Mouse (Mus musculus): ENCODE data around the gene Iyd. TPM values are rescaled to one million over a fixed set of nuclear protein-coding genes. Genes with fewer than 3 reads are reported as not detected.
"Not testable (repeated sequence)": the region's sequence is repeated elsewhere in the genome, so short reads cannot be mapped to it uniquely, and the experiment has no call there.

Gene Iyd
- polyA plus RNA-seq (2011; ENCODE audit: insufficient read depth, insufficient read length, low replicate concordance, missing spikeins), result not detected in 2 replicates

- no peak for TF ChIP-seq CTCF (IDR thresholded peaks at IDR 0.05; ENCODE audit: control insufficient read depth, insufficient read depth, low read length)
- no peak for TF ChIP-seq POLR2A (IDR thresholded peaks at IDR 0.05; ENCODE audit: borderline replicate concordance, control insufficient read depth, low read depth, low read length)
- H3K4me3 ChIP-seq (replicated peaks; ENCODE audit: control insufficient read depth, low read depth, low read length), result no peak within 1 kb of the TSS
- WGBS, result 82% methylated on average over 16 of the region's 16 CpGs
Observed at GRCm38 (mm10) chr10:3540003-3540827, at the start of gene Iyd. Gene Iyd, plus strand, starts transcription at chr10:3540240.

GRCm38 (mm10) chr10:3496791-3497190, 43.2 kb upstream of the Iyd start:
- Histone ChIP-seq H3K4me1 (ENCODE audit: control insufficient read depth, insufficient read depth, low read length) (no peaks in the 10 kb centered on the region), H3K27ac (ENCODE audit: control insufficient read depth, insufficient read depth, low read depth, low read length, poor library complexity) (no peak overlapping the region), H3K4me3 (replicated peaks; ENCODE audit: control insufficient read depth, low read depth, low read length) (no peak overlapping the region)
- TF ChIP-seq CTCF (IDR thresholded peaks at IDR 0.05; ENCODE audit: control insufficient read depth, insufficient read depth, low read length) (no peak), POLR2A (IDR thresholded peaks at IDR 0.05; ENCODE audit: borderline replicate concordance, control insufficient read depth, low read depth, low read length) (no peak)
- 75% methylated on average over 2 of the region's 2 CpGs for WGBS

More at GRCm38 (mm10) chr10:3540003-3540827, at the start of gene Iyd:
- Histone ChIP-seq H3K27ac (ENCODE audit: control insufficient read depth, insufficient read depth, low read depth, low read length, poor library complexity) (no peak within 1 kb of the TSS), H3K4me1 (ENCODE audit: control insufficient read depth, insufficient read depth, low read length) (no peaks in the 10 kb centered on the region)

- H3K4me1 ChIP-seq (ENCODE audit: control insufficient read depth, insufficient read depth, low read length); H3K27ac ChIP-seq (ENCODE audit: control insufficient read depth, insufficient read depth, low read depth, low read length, poor library complexity); H3K4me3 ChIP-seq (replicated peaks; ENCODE audit: control insufficient read depth, low read depth, low read length): not testable (repeated sequence)
- WGBS, result 82% methylated on average over 6 of the region's 6 CpGs
Observed at GRCm38 (mm10) chr10:3500846-3501245, 39.2 kb upstream of the Iyd start.

- TF ChIP-seq POLR2A (IDR thresholded peaks at IDR 0.05; ENCODE audit: borderline replicate concordance, control insufficient read depth, low read depth, low read length) (no peak), CTCF (IDR thresholded peaks at IDR 0.05; ENCODE audit: control insufficient read depth, insufficient read depth, low read length) (no peak)
Observed at GRCm38 (mm10) chr10:3507484-3508221, 32.4 kb upstream of the Iyd start.

GRCm38 (mm10) chr10:3508222-3508588, 31.8 kb upstream of the Iyd start:
- H3K27ac ChIP-seq (ENCODE audit: control insufficient read depth, insufficient read depth, low read depth, low read length, poor library complexity), result no peak overlapping the region
- no peaks in the 10 kb centered on the region for H3K4me1 ChIP-seq (ENCODE audit: control insufficient read depth, insufficient read depth, low read length)
- no peak for TF ChIP-seq POLR2A (IDR thresholded peaks at IDR 0.05; ENCODE audit: borderline replicate concordance, control insufficient read depth, low read depth, low read length)
- no peak for TF ChIP-seq CTCF (IDR thresholded peaks at IDR 0.05; ENCODE audit: control insufficient read depth, insufficient read depth, low read length)
- 67% methylated on average over 2 of the region's 2 CpGs for WGBS
- H3K4me3 ChIP-seq (replicated peaks; ENCODE audit: control insufficient read depth, low read depth, low read length), result no peak overlapping the region

More at GRCm38 (mm10) chr10:3507484-3508221, 32.4 kb upstream of the Iyd start:
- Histone ChIP-seq H3K4me3 (replicated peaks; ENCODE audit: control insufficient read depth, low read depth, low read length) (no peak overlapping the region), H3K27ac (ENCODE audit: control insufficient read depth, insufficient read depth, low read depth, low read length, poor library complexity) (no peak overlapping the region), H3K4me1 (ENCODE audit: control insufficient read depth, insufficient read depth, low read length) (no peaks in the 10 kb centered on the region)
- WGBS, result 50% methylated on average over 8 of the region's 8 CpGs

- WGBS, result 72% methylated on average over 2 of the region's 2 CpGs
Observed at GRCm38 (mm10) chr10:3508746-3509145, 31.3 kb upstream of the Iyd start.

GRCm38 (mm10) chr10:3509663-3510277, 30.3 kb upstream of the Iyd start:
- WGBS, result 78% methylated on average over 7 of the region's 7 CpGs
- Histone ChIP-seq H3K27ac (ENCODE audit: control insufficient read depth, insufficient read depth, low read depth, low read length, poor library complexity) (no peak overlapping the region), H3K4me1 (ENCODE audit: control insufficient read depth, insufficient read depth, low read length) (no peaks in the 10 kb centered on the region), H3K4me3 (replicated peaks; ENCODE audit: control insufficient read depth, low read depth, low read length) (no peak overlapping the region)
- TF ChIP-seq POLR2A (IDR thresholded peaks at IDR 0.05; ENCODE audit: borderline replicate concordance, control insufficient read depth, low read depth, low read length), result no peak
- no peak for TF ChIP-seq CTCF (IDR thresholded peaks at IDR 0.05; ENCODE audit: control insufficient read depth, insufficient read depth, low read length)

More at GRCm38 (mm10) chr10:3508746-3509145, 31.3 kb upstream of the Iyd start:
- Histone ChIP-seq H3K27ac (ENCODE audit: control insufficient read depth, insufficient read depth, low read depth, low read length, poor library complexity) (no peak overlapping the region), H3K4me3 (replicated peaks; ENCODE audit: control insufficient read depth, low read depth, low read length) (no peak overlapping the region), H3K4me1 (ENCODE audit: control insufficient read depth, insufficient read depth, low read length) (no peaks in the 10 kb centered on the region)
- TF ChIP-seq POLR2A (IDR thresholded peaks at IDR 0.05; ENCODE audit: borderline replicate concordance, control insufficient read depth, low read depth, low read length) (no peak), CTCF (IDR thresholded peaks at IDR 0.05; ENCODE audit: control insufficient read depth, insufficient read depth, low read length) (no peak)

GRCm38 (mm10) chr10:3510486-3510885, 29.6 kb upstream of the Iyd start:
- H3K4me3 ChIP-seq (replicated peaks; ENCODE audit: control insufficient read depth, low read depth, low read length), result no peak overlapping the region
- no peak overlapping the region for H3K27ac ChIP-seq (ENCODE audit: control insufficient read depth, insufficient read depth, low read depth, low read length, poor library complexity)
- 82% methylated on average over 3 of the region's 3 CpGs for WGBS
- no peaks in the 10 kb centered on the region for H3K4me1 ChIP-seq (ENCODE audit: control insufficient read depth, insufficient read depth, low read length)
- TF ChIP-seq POLR2A (IDR thresholded peaks at IDR 0.05; ENCODE audit: borderline replicate concordance, control insufficient read depth, low read depth, low read length) (no peak), CTCF (IDR thresholded peaks at IDR 0.05; ENCODE audit: control insufficient read depth, insufficient read depth, low read length) (no peak)
